Mouse (Mus musculus): ENCODE data around the gene Maneal.

Maneal gene

DNA sequence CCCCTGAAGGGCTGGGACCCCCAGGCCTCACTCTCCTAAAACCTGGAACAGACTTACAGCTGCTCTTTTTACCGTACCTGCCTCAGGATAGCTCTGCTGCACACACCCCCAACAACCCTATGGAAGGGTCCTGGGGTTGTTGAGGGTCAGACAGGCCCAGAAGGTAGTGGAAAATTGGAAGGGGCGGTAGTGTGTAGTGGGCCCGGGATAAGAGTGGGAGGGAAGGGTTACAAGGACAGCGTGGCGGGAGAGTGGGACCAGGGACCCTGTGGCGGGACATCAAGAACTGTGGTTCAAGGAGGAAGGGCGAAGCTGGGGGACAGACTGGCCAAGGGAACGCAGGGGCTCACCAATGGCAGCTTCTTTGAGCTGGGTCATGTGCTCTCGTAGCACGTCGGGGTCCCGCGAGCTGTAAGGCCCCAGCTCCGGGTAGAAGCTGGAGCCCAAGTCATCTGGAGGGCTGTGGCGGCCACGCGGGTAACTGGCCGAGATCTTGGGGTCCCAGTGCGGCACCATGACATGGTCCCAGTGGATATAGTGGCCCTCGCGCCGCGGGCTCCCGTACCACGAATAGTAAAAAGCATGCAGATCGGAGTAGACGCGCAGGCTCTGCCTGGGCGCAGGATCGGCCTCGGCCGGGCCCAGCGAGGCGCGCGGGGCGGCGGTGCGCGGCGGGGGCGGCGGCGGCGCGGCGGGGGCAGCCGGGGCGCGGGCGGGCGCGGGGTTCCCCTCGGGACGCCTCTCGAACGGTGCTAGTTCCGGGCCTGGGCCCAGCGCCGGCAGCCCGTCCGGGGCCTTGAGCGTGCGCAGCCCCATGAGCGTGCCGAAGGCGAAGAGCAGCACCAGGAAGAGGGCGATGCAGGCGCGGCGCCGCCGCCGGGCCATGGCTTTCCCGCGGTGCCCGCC lies at the start of gene Maneal:
Gene Maneal (minus strand): TSS at position 889 of the 906 bp plus-strand sequence.
- peak; percentile 26 for DNase-seq

DNA sequence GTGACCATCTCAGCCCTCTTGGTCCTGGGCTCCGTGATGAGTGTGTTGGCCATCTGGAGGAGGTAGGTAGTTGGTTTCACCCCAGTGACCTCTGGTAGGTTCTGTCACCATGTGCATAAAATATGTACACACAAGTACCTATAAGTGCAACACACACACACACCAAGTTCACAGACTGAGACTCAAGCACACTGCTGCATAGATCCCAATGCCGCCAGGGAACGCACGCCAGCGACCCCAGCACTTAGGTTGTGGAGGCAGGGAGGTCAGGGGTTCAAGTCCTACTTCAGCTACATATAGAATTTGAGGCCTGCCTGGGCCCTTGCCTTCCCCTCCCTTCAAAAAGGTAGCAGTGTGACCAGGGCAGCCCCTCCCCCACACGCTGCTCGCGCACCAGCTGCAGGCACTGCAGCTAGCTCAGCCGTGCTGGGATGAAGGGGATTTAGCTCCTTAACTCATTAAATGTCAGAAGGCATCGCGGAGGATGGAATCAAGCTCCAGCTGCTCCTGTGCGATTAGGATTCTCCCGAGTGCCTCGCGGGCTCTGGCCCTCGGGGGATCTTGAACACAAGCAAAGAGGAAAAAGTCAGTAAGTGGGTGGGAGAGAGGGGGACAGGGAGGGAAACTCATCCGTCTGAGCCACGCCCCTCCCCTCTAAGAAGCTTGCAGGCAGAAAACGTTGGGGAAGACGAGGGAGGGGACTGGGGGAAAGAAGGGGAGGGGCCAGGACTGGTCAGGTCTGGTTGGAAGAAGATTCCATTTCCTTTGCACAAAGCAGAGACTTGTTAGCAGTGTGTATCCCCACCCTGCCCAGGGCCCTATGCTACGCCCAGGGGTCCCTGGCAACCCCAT lies 44.2 kb upstream of the Maneal start:
- DNase-seq: peak; percentile 83

DNA sequence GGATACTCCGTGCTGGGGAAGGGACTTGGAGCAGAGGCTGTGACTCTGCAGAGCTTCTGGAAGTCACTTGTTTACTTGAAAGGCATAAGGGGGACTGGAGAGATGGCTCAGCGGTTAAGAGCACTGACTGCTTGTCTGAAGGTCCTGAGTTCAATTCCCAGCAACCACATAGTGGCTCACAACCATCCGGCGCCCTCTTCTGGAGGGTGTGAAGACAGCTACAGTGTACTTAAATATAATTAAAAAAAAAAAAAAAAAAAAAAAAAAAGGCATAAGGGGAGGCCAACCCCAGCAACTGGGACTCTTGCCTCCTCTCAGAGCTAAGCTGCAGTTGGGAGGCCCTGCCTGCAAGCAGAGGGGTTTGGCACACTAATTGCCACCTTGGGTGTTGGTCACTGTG lies 43.4 kb upstream of the Maneal start:
- no peak for DNase-seq

DNA sequence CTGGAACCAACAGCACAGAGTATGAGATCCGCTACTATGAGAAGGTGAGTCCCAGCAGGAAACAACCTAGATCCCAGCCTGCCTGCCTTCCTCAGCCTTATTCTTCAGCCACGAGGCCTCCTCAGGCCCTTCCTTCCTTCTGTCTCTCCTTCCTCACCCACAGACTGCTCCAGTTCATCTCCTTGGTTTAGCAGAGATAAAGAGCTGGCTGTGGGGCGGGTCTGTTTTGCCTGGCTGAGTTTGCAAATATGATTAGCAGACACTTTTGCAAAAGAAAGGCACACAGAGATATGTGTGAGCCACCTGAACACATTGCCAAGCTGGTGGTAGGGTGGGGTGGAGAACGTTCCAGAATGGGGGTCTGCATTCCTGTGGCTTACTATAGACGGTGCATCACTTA lies 37.9 kb upstream of the Maneal start:
- DNase-seq: no peak

DNA sequence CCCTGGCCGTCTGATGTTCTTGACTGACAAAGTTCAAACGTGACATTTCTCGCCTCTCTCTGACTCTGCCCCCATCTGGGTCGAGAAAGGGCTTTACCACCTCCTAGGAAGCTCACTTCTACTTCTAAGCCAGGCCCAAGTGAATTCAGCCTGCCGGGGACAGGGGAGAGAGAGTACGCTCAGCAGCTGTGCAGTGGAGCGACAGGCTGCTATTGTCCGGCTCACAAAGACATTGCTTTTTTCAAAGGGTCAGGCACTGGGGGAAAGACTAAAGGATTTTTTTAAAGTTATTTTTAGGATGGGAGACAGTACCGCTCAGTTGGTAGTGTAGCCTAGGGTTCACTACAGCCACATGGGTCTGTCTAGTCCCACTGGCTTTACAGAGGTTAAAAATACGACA lies 36.5 kb upstream of the Maneal start:
- peak; percentile 50 for DNase-seq

DNA sequence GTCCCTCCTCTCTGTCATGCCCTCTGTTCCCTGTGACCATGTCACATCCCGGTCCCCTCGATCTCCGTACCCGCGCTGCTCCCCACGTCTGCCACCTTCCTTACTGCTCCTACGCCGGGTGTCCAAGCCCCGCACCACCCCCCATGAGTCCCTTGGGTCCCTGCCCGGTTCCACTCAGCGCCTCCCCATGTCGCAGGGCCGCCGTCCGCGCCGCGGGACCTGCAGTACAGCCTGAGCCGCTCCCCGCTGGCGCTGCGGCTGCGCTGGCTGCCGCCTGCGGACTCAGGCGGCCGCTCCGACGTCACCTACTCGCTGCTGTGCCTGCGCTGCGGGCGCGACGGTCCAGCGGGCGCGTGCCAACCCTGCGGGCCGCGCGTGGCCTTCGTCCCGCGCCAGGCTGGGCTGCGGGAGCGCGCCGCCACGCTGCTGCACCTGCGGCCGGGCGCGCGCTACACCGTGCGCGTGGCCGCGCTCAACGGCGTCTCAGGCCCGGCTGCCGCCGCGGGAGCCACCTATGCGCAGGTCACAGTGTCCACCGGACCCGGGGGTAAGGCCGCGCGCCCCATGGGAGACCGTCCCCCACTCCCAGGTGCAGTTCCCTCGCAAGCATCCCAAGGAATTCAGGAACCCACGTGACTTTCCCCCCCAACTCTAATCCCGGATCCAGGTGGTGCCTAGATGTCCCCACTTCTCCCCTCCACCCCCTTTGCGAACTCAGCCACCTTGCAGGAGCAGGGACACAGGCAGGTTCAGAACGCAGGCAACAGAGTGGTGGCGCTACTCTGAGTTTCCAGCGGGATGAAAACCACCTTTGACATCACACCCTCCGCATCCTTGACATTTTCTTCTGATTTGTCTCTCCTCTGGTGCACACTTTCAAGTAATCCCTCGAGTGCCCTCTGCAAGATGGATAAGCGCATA lies 32.8 kb upstream of the Maneal start:
- DNase-seq: peak; percentile 62

DNA sequence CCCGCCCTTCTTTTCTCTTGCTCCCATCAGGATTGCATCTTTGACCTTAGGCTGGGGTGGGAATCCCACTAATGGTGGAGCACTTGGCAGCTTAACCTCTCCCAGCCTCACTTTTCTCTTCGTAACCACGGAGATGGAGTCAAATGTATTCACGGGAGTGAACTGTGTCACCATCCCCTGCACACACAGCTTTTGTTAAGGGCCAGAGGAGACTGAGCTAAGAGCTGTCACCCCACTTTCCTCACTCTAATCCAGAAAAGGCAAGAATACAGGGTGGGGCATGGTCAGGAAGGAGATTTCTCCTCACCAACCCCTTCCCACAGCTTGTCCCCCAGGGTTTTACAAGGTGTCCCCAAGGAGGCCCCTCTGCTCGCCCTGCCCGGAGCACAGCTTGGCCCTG lies 31.8 kb upstream of the Maneal start:
- DNase-seq: no peak

DNA sequence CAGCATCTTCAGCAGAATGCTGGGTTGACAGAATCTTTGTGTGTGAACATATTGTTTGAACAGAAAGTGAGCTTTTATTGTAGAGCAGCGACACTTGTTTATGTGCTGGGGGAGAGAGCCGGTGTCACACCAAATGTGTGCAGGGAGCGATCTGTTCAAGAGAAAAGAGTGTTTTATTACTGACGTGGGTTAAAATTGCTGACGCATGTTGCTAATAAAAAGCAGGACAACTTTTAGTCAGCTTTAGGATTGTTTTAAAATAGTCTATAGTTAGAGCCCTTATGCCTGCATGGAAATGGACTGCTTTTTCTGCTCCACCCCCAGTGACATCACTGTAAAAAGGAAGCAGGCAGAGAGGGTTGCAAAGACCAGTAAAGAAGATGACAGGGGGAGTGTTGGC lies 28.9 kb upstream of the Maneal start:
- no peak for DNase-seq

DNA sequence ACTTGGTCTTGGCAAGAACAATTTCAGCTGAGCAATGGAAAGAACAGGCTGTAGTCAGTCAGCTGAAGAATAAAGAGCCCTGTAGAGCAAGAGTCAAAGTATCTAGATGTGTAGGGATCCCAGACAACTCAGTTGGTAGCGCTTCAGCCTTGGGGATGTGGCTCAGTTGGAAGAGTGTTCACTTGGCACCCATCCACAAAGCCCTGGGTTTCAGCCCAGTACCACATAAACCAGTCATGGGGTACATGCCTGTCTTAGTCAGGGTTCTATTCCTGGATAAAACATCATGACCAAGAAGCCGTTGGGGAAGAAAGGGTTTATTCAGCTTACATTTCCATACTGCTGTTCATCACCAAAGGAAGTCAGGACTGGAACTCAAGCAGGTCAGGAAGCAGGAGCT lies 28.0 kb upstream of the Maneal start:
- DNase-seq: no peak

DNA sequence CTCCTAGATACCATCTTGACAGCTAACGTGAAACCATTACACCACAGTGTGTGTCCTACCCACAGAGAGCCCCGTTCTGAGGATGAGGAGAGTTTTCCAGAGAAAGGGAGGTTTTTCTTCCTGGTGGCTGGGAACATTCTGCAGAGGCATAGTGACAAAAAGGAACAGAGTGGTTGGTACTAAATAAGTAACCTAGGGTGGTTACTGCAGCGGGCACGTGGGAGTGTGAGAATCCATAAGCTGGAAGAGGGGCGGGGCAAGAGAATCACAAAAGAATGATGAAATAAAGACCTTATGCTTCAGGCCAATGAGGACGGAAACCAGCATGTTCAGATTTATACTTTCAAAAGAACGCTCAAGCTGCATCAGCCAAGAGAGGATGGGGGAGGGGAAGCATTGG lies 26.7 kb upstream of the Maneal start:
- no peak for DNase-seq

DNA sequence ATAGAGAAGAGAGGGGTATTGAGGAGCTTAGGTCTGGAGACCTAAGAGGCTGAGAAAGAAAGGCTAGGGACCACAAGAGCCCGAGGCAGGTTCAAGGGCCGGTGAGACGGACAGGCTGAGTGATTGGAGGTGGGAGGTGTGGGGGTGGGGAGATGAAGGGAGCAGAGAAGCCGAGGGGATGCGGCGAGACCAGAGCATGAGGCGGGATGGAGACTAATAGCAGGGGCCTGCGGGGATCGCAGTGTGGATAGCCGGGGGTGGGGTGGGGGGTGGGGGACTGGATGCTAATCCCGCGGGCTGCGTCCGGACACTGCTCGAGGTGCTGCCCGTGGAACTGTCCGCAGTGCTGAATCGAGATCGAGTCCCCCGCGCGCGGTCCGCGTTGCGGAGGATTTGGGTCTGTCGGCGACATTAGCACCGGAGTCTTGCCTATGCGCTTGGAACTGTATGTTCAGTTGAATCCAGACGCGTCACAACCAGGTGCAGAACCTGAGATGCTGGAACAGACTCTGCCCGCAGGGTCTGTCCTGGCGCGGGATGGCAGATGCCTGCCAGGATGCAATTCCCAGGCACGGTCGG lies 20.3 kb upstream of the Maneal start:
- peak; percentile 83 for DNase-seq

DNA sequence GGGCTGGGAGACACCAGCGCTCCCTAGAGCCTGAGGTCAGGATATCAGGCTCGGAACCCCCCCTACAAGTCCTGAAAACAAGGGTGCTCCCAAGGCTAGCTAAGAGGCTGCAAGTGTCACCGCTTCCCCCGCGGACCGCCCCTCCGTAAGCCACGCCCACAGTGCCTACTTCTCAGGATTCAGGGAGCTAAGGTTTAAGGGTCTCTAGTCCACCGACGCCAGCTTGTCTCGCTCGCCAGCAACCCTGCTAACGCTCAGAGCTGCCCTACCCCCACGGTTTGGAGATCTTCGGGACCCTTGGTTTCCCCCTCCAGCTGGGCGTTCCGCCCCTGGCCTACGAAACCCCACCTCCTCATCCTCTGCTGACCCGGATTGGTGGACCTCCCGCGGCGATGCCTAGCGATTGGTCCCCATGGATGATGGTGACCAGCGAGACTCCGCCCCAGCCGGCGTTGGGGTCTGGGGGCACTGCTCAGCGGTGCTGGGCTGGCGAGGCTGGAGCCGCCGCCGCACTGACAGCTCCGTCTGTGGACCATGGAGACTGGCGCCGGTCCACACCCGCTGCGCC lies 19.5 kb upstream of the Maneal start:
- DNase-seq: peak; percentile 93

DNA sequence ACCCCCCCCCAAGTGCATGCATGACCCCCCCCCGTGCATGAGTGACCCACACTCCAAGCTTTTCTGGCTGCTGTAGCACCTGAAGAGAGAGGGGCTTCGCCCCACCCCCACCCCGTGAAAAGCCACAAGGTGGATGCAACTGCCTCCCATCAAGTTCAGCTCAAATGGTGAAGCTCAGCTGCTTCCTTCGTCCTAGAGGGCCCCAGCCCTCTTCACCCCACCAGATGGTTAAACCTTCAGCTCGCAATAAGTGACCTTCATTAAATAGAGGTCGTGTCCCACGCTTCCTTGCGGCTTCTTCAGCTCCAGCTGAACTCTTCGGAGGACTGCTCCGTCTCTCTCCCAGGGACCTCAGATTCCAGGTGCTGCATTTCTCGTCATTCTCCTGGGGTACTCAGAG lies 18.6 kb upstream of the Maneal start, which contains the start of gene Epha10:
Gene Epha10 (plus strand): TSS at position 301 of the 400 bp plus-strand sequence.
- DNase-seq: no peak

DNA sequence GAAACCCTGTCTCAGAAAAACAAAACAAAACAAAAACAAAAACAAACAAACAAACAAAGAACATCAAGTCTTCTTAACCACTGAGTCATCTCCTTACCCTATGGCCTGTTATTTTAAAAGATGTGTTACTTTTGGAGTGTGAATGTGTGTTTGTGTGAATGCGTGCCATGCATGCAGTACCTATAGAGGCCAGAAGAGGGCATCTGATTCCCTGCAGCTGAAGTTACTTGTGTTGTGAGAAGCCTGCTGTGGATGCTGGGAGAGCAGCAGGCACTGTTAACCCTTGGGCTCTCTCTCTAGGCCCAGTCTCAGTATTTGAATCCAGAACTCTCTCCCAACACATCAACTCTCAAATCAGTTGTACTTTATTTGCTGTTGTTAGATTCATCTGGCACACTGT lies 10.7 kb upstream of the Maneal start:
- no peak for DNase-seq

DNA sequence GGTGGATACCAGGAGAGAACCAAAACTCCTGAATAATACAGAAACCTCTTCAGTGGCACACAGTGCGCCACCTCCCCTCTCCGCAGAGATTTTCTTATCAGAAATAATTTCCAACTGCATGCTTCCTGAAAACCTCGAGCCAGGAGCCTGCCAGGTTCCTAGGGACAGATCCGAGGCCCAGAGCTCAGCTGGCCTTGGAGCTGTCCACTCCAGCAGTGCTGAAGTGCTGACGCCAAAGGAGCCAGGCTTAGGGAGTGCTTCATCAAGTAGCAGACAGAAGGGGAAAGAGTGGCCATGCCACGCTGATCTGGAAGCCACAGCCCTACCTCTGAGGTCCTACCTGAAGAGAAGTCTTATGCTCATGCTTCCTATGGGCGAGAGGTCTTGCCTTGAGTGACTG lies 1.5 kb downstream of the Maneal start:
- DNase-seq: peak; percentile 84

DNA sequence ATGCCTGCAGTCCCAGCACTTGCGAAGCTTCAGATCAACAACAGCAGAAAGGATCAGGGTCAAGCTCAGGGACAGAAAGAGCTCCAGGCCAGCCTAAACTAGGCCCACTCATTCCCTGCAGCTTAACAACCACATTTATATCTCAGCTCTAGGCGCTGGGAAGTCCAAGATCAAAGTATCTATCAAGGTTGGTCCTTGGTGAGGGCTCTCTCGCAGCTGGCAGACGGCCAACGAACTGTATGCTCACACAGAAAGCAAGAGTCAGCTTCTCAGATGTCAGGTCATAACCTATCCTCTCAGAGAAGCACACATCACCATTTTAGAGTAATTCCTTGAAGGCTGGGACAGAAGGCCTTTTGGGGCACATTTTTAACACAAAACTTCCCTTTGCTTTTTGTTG lies 3.6 kb downstream of the Maneal start:
- DNase-seq: no peak

DNA sequence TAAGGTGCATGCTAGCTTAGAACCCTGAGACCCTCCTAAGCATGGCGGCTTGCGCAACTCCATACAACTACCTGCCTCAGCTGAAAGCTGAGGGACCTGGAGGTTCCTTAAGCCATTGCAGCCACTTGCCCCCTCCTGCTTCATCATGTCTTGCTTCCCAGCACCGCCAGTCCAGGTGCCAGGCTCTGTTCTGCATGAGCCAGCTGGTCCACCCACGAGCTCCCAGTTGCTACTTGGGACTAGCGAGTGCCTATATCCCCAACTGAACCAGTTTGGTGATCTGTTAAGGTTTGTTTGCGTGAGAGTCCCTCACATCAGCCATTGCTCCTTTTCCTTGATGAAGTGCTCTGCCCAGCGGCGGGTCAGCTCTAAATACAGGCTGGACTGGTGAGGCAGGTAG lies 5.7 kb downstream of the Maneal start:
- DNase-seq: no peak

DNA sequence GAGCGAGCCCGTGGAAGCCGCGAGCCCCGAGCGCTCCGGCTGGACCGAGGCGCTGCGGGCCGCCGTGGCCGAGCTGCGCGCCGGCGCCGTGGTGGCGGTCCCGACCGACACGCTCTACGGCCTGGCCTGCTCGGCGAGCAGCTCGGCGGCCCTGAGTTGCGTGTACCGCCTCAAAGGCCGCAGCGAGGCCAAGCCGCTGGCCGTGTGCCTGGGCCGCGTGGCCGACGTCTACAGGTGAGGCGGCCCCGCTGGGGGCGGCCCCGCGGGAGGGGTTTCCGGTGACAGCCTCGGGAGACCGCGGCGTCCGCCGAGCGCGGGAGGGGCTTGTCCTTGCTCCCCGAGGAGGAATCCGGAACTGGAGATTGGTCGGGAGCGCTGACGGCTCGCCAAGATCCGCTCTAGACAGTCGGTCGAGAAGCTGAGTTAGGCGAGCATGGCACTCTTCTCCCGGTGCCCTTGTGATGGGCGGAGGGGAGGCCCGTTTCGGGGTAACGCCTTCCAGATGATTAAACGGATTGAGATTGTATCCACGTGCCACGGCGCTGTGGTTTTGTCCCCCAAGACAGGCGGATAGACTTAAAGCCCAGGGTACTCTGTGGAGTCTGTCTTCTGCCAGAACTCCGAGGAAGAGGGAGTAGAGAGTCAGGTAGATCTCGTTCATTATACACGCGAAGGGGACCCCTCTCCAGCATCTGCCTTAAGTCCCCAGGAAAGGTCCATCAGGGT lies 10.9 kb downstream of the Maneal start, which contains the start of gene 1110065P20Rik:
Gene 1110065P20Rik (minus strand): TSS at position 264 of the 726 bp plus-strand sequence.
- peak; percentile 65 for DNase-seq

DNA sequence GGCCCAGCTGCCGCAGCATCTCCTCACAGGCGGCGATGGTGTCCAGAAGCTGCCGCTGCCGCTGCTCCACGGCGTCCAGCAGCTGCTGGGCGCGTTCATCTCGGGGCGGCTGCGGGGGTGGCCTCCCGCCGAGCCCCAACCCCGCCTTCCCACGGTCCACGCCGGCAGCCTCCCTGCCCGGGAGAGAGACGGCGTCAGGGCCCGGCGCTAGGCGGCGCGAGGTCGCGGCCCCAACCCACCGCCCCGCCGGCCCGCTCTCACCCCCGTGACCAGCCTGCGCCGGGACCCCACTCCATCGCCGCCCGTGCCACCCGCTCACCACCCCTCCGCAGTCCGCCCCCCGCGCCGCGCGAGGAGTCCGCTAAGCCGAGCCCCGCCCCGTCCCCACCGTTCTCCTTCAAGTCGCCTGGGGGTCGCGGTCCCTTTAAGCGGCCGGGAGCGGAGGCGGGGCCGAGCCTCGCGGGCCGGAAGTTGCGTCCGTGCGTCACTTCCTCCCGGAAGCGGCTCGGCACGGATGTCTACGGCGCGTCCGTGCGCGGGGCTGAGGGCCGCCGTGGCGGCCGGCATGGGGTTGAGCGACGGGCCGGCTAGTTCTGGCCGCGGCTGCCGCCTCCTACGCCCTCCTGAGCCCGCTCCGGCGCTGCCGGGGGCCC lies 11.6 kb downstream of the Maneal start, which contains the start of gene Yrdc:
Gene Yrdc (plus strand): TSS at position 419 of the 653 bp plus-strand sequence.
- peak; percentile 97 for DNase-seq

DNA sequence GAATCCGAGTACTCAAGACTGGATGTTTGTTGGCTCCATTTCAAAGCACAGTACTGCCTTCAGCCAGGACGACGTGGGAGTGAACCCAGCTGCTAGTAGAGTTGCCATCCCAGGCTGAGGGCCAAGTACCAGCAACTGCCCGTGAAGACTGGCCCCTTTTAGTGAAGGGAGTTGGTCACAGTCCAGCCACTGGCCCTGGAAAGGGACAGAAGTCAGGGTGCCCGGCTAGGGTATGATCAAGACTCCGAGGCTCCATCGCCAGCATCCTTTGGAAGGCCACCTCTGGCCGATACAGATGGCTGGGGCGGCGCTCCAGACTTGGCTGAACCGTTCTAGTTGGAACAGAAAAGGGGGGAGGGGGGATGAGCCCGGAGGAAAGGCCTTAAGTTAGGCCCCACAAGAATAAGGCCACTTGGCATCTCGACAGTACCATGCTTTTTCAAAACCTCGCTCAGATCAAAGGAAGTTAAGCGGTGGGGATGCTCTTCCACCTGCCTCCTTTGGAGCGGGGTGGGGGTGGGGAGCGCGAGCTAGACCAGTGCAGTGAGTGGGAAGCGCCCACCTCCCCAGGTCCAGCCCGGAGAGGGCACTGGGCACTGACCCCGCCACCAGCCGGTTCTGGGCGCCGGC lies 12.2 kb downstream of the Maneal start:
- DNase-seq: peak; percentile 69
